Mouse (Mus musculus): Measurements from ENCODE around the gene Olfr479. TPM values are rescaled to one million over a fixed set of nuclear protein-coding genes. Genes with fewer than 3 reads are reported as not detected.
"Not testable (repeated sequence)": the region's sequence is repeated elsewhere in the genome, so short reads cannot be mapped to it uniquely, and the experiment has no call there.

Gene Olfr479
- not detected in 2 replicates for total RNA-seq (2021)
- long read RNA-seq, experiment 1: 0 reads
- long read RNA-seq, experiment 2: 0 reads

DNA sequence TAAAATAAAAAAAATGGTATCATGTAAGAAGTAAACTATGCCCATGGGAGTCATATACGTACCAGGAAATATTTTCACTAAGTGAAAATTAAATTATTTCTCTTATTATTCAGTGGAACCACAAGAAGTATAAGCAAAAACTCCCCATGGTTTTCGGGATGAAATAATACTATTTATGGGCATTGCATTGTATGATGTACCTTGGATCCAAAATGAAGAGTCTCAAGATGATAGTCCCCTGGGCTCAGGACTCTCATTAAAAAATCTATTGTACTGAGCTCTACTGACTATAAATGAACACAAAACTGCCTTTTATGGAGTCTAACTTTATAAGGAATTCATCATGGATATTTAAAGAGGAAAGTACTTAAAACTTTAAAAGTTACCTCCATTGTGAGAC, at the start of gene Olfr479:
Gene Olfr479 (plus strand): TSS at position 301 of the 400 bp plus-strand sequence.
- DNase-seq: no peak

- not testable (repeated sequence) for DNase-seq
These were observed 36.2 kb upstream of the Olfr479 start for GRCm38 (mm10) chr7:108014256-108014655.

DNA sequence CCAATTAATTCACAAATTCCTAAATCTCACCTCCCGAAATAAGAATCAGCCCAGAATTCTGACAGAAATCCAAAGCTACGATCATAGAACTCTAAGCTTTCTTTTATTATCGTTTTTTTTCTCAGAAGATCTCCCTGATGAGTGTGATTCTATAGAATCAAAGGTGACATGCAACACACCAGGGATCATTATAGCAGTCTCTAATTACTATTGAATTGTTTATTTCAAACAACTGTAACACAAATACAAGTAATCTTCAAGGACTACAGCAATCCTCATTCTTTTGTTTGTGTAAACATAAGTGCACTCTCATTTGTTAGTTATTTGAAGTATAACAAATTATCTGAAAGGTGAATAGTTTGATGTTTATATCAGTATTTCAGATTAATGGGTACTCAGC, 16.6 kb upstream of the Olfr479 start, which contains the start of gene Olfr478:
Gene Olfr478 (minus strand): TSS at position 101 of the 400 bp plus-strand sequence.
- DNase-seq: no peak

GRCm38 (mm10) chr7:108067246-108067645, 16.8 kb downstream of the Olfr479 start, which contains the start of gene Olfr480:
TSS of gene Olfr480 (minus strand) at chr7:108067346.
- no peak for DNase-seq

- DNase-seq: no peak
These were observed 29.1 kb downstream of the Olfr479 start, which contains the start of gene Olfr481 for GRCm38 (mm10) chr7:108079555-108079954. TSS of gene Olfr481 (plus strand) at chr7:108079855.

- DNase-seq: no peak
These were observed 47.0 kb downstream of the Olfr479 start, which contains the start of gene Olfr482 for GRCm38 (mm10) chr7:108097486-108097885. TSS of gene Olfr482 (minus strand) at chr7:108097586.

GRCm38 (mm10) chr7:108100549-108100948, 50.1 kb downstream of the Olfr479 start, which contains the start of gene Olfr483:
TSS of gene Olfr483 (plus strand) at chr7:108100849.
- no peak for DNase-seq

Other genes starting within 250 kb of the Olfr479 start
- not detected in 2 replicates for gene Ovch2, start 249.5 kb upstream of the Olfr479 start, total RNA-seq (2021)
- gene Olfr467, start 238.4 kb upstream of the Olfr479 start, total RNA-seq (2021): not detected in 2 replicates
- gene Olfr469, start 225.2 kb upstream of the Olfr479 start, total RNA-seq (2021): not detected in 2 replicates
- gene Olfr470, start 203.2 kb upstream of the Olfr479 start, total RNA-seq (2021): not detected in 2 replicates
- gene Olfr472, start 152.8 kb upstream of the Olfr479 start, total RNA-seq (2021): not detected in 2 replicates
- not detected in 2 replicates for gene Olfr473, start 120.2 kb upstream of the Olfr479 start, total RNA-seq (2021)
- gene Olfr474, start 96.0 kb upstream of the Olfr479 start, total RNA-seq (2021): not detected in 2 replicates
- gene Olfr476, start 85.9 kb upstream of the Olfr479 start, total RNA-seq (2021): not detected in 2 replicates
- gene Olfr477, start 64.0 kb upstream of the Olfr479 start, total RNA-seq (2021): not detected in 2 replicates
- gene Olfr478, start 16.7 kb upstream of the Olfr479 start, total RNA-seq (2021): not detected in 2 replicates
- not detected in 2 replicates for gene Olfr480, start 16.7 kb downstream of the Olfr479 start, total RNA-seq (2021)
- not detected in 2 replicates for gene Olfr481, start 29.2 kb downstream of the Olfr479 start, total RNA-seq (2021)
- gene Olfr482, start 46.9 kb downstream of the Olfr479 start, total RNA-seq (2021): 1.7 and 2.4 TPM in 2 replicates
- gene Olfr483, start 50.2 kb downstream of the Olfr479 start, total RNA-seq (2021): not detected in 2 replicates
- not detected in 2 replicates for gene Olfr484, start 76.8 kb downstream of the Olfr479 start, total RNA-seq (2021)
- not detected in 2 replicates for gene Olfr485, start 109.2 kb downstream of the Olfr479 start, total RNA-seq (2021)
- gene Olfr486, start 122.0 kb downstream of the Olfr479 start, total RNA-seq (2021): not detected in 2 replicates
- gene Olfr487, start 163.9 kb downstream of the Olfr479 start, total RNA-seq (2021): not detected in 2 replicates
- not detected in 2 replicates for gene Olfr488, start 207.7 kb downstream of the Olfr479 start, total RNA-seq (2021)
- gene Olfr490, start 238.2 kb downstream of the Olfr479 start, total RNA-seq (2021): not detected in 2 replicates